Mouse (Mus musculus): ENCODE measurements around the gene Evi5.
A peak's percentile ranks its signal among the peaks of the same experiment; 100 is the strongest.

The Evi5 gene

DNA sequence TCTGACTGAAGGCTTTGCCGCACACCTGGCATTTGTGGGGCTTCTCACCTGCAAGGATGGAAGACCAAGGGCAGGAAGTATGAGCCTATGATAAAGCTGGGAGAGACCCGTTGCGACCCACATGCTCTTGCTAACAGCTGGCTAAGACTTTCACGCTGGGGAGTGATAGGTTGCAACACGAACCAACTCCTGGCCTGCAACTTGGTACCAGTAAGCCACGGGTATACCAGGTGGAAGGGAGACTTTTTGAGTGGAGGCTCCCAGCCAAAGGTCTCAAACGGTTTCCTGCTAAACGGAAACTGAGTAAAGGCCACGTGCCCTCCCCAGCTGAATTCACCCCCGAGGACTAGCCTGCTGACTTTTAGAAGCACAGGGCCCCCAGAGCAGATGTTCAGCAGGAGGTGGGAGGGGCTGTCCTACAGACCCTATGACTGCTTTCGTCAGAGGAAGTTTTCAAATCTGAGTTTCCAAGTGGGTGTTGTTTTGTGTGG is 157.0 kb downstream of the Evi5 start:
- DNase-seq (ENCODE audit: low read depth in 2 of 2, low spot score in 2 of 2): peak; percentile 64 to 72

DNA sequence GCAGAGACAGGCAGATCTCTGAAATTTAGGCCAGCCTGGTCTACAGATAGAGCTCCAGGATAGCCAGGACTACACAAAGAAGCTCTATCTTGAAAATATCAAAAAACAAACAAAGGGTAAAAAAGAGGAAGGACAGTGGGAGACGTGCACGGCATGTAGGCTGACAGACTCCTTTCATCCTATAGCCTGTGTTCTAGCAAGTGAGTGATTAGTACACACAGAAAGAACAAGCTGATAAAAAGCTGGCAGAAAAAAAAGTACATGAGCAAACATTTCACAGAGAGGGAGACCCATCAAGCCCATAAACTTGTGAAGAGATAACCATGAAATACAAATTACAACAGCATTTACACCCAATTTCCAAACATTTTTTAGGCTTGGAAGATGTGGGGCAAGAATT is 163.2 kb downstream of the Evi5 start:
- no peak for DNase-seq (ENCODE audit: low read depth in 2 of 2, low spot score in 2 of 2)

GRCm38 (mm10) chr5:107708124-107708797 is 166.6 kb downstream of the Evi5 start:
- no peak for DNase-seq (ENCODE audit: low read depth in 2 of 2, low spot score in 2 of 2)

- DNase-seq (ENCODE audit: low read depth in 2 of 2, low spot score in 2 of 2): no peak
Observed at GRCm38 (mm10) chr5:107706262-107706661, 168.6 kb downstream of the Evi5 start.

GRCm38 (mm10) chr5:107705756-107706155 is 169.2 kb downstream of the Evi5 start:
- no peak for DNase-seq (ENCODE audit: low read depth in 2 of 2, low spot score in 2 of 2)

- DNase-seq (ENCODE audit: low read depth in 2 of 2, low spot score in 2 of 2): peak; percentile 25 to 32
Observed at GRCm38 (mm10) chr5:107703207-107703763, 171.6 kb downstream of the Evi5 start.

DNA sequence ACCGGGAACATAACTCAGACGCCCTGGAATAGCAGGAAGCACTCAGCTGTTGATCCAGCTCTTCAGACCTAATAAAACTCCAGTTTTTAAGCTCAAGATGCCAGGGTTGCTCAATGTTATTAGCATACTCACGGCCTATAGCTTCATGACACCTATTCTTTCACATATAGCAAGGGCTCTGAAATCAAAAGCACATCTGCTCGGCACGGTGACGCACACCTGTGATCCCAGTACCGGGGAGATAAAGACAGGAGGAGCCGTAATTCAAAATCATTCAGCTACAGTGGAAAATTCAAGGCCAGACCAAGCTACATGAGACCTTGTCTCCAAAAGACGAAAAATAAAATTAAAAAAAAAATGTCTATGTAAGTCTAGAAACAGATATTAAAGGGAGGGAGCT is 173.2 kb downstream of the Evi5 start:
- no peak for DNase-seq (ENCODE audit: low read depth in 2 of 2, low spot score in 2 of 2)

GRCm38 (mm10) chr5:107700873-107701272 is 174.0 kb downstream of the Evi5 start:
- DNase-seq (ENCODE audit: low read depth in 2 of 2, low spot score in 2 of 2): no peak

DNA sequence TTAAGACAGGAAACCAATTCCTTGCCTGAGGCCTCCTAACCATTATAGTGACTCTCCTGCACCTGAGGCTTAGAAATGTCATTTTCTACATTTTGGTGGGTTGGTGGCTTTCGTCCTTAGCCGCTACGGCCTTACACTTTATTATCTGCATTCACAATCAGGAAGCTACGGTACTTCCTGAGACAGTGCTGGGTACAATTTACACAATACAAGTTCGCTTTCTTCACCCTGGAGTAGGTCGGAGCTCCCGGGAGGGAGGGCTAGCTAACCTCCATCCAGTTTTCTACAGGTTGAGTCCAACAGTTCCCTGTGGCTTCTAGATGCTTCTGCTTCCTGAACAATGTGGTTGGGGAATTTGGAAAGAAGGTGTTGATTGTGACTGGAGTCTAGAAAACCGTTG is 176.0 kb downstream of the Evi5 start:
- DNase-seq (ENCODE audit: low read depth in 2 of 2, low spot score in 2 of 2): no peak

DNA sequence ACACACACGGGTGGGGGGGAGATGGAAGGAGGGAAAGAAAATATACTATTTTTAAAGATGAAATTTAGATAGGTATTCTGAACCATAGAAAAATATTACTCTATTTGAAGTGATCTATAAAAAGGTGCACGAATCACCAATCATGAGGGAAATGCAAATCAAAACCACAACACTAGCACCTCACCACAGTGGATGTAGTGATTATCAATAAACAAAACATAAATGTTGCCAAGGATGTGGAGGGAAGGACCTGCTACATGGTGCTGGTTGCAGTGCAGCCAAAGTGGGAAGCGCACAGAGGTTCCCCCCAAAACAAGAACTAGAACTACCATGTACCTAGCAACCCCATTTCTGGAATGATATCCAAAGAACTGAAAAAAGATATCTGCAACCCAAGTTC is 179.9 kb downstream of the Evi5 start:
- no peak for DNase-seq (ENCODE audit: low read depth in 2 of 2, low spot score in 2 of 2)
